Mouse (Mus musculus): ENCODE results near the gene Csdc2.

DNA sequence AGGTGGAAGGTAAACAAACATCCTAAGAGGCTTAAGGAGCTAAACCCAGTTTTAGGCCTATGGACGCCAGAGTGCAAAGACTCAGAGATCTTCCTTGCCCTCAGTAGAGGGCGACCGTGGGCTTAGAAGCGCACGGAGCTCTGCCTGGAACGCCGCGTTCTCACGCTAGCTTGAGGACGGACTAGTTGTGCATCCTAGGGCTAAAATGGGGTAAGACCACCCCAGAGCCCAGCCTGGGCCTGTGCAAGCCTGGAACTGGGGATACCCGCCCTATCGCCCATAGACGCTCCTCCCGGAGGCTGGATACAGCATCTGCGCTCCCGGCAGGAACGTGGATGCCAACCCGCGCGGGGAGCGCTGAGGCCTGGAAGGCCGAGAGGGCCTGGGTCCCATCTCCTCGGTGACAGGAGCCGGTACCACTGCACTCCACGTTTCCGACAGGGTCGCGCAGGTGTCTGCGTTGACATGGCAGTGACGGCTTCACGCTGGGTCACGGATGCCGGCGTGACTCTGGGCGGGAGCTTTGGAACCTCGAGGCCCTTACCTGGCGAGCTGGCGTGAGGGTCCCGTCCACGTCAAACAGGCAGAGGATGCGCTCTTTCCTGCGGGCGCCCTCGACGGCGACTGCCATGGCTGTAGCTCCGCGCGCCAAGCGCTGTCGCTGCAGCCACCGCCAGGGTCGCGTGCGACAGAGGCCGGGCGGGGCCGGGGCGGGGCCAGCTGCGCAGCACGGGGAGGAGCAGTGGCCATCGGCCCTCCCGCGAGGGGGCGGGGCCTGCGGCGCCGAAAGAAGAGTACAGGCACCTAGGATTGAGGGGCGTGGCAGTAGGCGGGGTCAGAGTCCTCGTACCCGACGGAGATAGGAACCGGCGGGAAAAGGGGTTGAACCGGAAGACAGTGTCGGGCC lies 23.9 kb downstream of the Csdc2 start, which contains the start of gene Pmm1:
- TF ChIP-seq MYOG (IDR thresholded peaks at IDR 0.05; ENCODE audit: control insufficient read depth in 1 of 3, insufficient read depth in 1 of 3, insufficient read length in 2 of 3, low read depth in 2 of 3) (peak in 2 of 3 experiments; percentile 12 to 52), USF1 (IDR thresholded peaks at IDR 0.05; ENCODE audit: low read depth) (no peak)
